Mouse (Mus musculus): ENCODE measurements around the gene 1700013G24Rik.

- TF ChIP-seq CTCF (IDR thresholded peaks at IDR 0.05) = no peak
- TF ChIP-seq EP300 (IDR thresholded peaks at IDR 0.05) = no peak
Observed at GRCm38 (mm10) chr4:137480993-137481340, 27.9 kb downstream of the 1700013G24Rik start.

Data from lung, postnatal 0 days (tissue).